13 mouse cellular contexts compared by ENCODE assay signal in genomic region chr3:95029953-95030352, GRCm38 (mm10). TPM values are rescaled to one million over a fixed set of nuclear protein-coding genes. Genes with fewer than 3 reads are reported as not detected.
DNase-seq lines count a peak whose midpoint lies in the region; ATAC-seq and TF ChIP-seq lines count a peak whose summit lies in the region.
"Had no signal": no experiment of that assay in that cellular context is flagged by ENCODE, and none has a peak within 500 bp of the region (broad histone marks: within the 10 kb centered on the region; RNA-seq: fewer than 3 reads in every experiment).

No protein-coding gene starts in this region.

- intact Hi-C loops in left cerebral cortex, postnatal 14 days (cut with DNase I): no loop called here

- H3K4me1 ChIP-seq in kidney, adult 2 months (ENCODE audit: control insufficient read depth, insufficient read depth, low read length): no peaks in the 10 kb centered on the region
- H3K4me1 ChIP-seq in thymus, adult 2 months (replicated peaks; ENCODE audit: control insufficient read depth, insufficient read depth, low read length): peaks cover 11% of the 10 kb centered on the region
- H3K4me1 ChIP-seq: embryonic facial prominence, embryonic 13.5 days had no signal

- no peak for DNase-seq in kidney, adult 2 months
- no peak for DNase-seq in kidney, adult 8-10 months
- DNase-seq in thymus, adult 2 months: peak; percentile 43
- DNase-seq in thymus, postnatal 4 days: no peak
- DNase-seq in thymus, postnatal 36 days: peak; percentile 27 to 35
- no peak for DNase-seq in left cerebral cortex, postnatal 14 days (ENCODE audit: low spot score in 2 of 2)
- DNase-seq: cerebellum, adult 11-12 months; kidney, adult 18-20 months; right cerebral cortex, postnatal 4 days had no signal

- no peak overlapping the region for H3K4me3 ChIP-seq in kidney, adult 2 months (ENCODE audit: insufficient read depth, low read depth, low read length)
- H3K4me3 ChIP-seq in thymus, adult 2 months (ENCODE audit: control insufficient read depth, insufficient read depth, low read length): no peak overlapping the region
- H3K4me3 ChIP-seq: embryonic facial prominence, embryonic 13.5 days; hindbrain, embryonic 13.5 days; lung, embryonic 15.5 days had no signal

- ATAC-seq in common myeloid progenitor, adult 5-6 weeks (replicated peaks; ENCODE audit: low read depth, poor library complexity, severe bottlenecking): peak; percentile 50; the same call in 1 of the 2 replicates

- peaks cover 10% of the 10 kb centered on the region for H3K36me3 ChIP-seq in kidney, adult 2 months (ENCODE audit: control insufficient read depth, insufficient read depth, low read length)
- peaks cover 26% of the 10 kb centered on the region for H3K36me3 ChIP-seq in thymus, adult 2 months (ENCODE audit: control insufficient read depth, insufficient read depth, low read length)

- 65% methylated on average over 3 of the region's 3 CpGs for WGBS in kidney, adult 2 months
- WGBS in thymus, adult 2 months: 59% methylated on average over 3 of the region's 3 CpGs

- TF ChIP-seq CTCF in kidney, adult 2 months (conservative IDR thresholded peaks at IDR 0.05; ENCODE audit: insufficient read depth, insufficient read length, low read depth, low read length): 0 out of 2 replicates have a peak, but pooled peaks have one; percentile 15
- TF ChIP-seq CTCF in thymus, adult 2 months (IDR thresholded peaks at IDR 0.05; ENCODE audit: borderline replicate concordance, control insufficient read depth, extremely low read depth, insufficient read depth, low read length, poor library complexity): no peak

- no peak for TF ChIP-seq POLR2A in kidney, adult 2 months (IDR thresholded peaks at IDR 0.05; ENCODE audit: low read depth, low read length)
- TF ChIP-seq POLR2A in thymus, adult 2 months (IDR thresholded peaks at IDR 0.05; ENCODE audit: control insufficient read depth, extremely low read depth, insufficient read depth, low read length, poor library complexity): no peak

- no peaks in the 10 kb centered on the region for H3K27me3 ChIP-seq in kidney, adult 2 months (replicated peaks; ENCODE audit: control insufficient read depth, insufficient read depth, low read length)
- no peaks in the 10 kb centered on the region for H3K27me3 ChIP-seq in thymus, adult 2 months (ENCODE audit: control insufficient read depth, insufficient read depth, low read length)
- H3K27me3 ChIP-seq: embryonic facial prominence, embryonic 13.5 days; hindbrain, embryonic 13.5 days; lung, embryonic 15.5 days had no signal

- no peak overlapping the region for H3K27ac ChIP-seq in kidney, adult 2 months (ENCODE audit: insufficient read depth, low read depth, low read length)
- no peak overlapping the region for H3K27ac ChIP-seq in thymus, adult 2 months (ENCODE audit: control insufficient read depth, insufficient read depth, low read length)
- H3K27ac ChIP-seq: embryonic facial prominence, embryonic 13.5 days; hindbrain, embryonic 13.5 days; lung, embryonic 15.5 days had no signal

RNA-seq across cellular contexts. Expression of gene Psmd4, which starts 12.5 kb away (rescaled TPM):
- 136 TPM in 2 replicates for polyA plus RNA-seq in kidney, adult 2 months (2012; rRNA removed)
- 212 and 227 TPM in 2 replicates for polyA plus RNA-seq in thymus, adult 2 months (2012; rRNA removed)
- total RNA-seq in common myeloid progenitor, adult 5-6 weeks (2017): 210 and 232 TPM in 2 replicates
- total RNA-seq in left cerebral cortex, postnatal 14 days (2021): 100 to 1,000 TPM; 149 to 157 TPM

RNA-seq across cellular contexts. Expression of gene Zfp687, which starts 14.7 kb away (rescaled TPM):
- 16.3 and 18.5 TPM in 2 replicates for polyA plus RNA-seq in kidney, adult 2 months (2012; rRNA removed)
- 57.1 and 61.2 TPM in 2 replicates for polyA plus RNA-seq in thymus, adult 2 months (2012; rRNA removed)
- 18.2 and 20.6 TPM in 2 replicates for total RNA-seq in common myeloid progenitor, adult 5-6 weeks (2017)
- 10 to 100 TPM; 21.8 to 22.2 TPM for total RNA-seq in left cerebral cortex, postnatal 14 days (2021)

RNA-seq across cellular contexts. Expression of gene Pi4kb, which starts 55.4 kb away (rescaled TPM):
- polyA plus RNA-seq in kidney, adult 2 months (2012; rRNA removed): 35.9 and 41.7 TPM in 2 replicates
- polyA plus RNA-seq in thymus, adult 2 months (2012; rRNA removed): 59.0 and 62.3 TPM in 2 replicates
- 11.6 and 43.0 TPM in 2 replicates for total RNA-seq in common myeloid progenitor, adult 5-6 weeks (2017)
- total RNA-seq in left cerebral cortex, postnatal 14 days (2021): 10 to 100 TPM; 49.8 to 52.0 TPM

Comparison
In these comparisons a context has a peak if more than half of its experiments do, and no peak if none do; other contexts are left out.
1. DNase-seq: peak in thymus, adult 2 months (single experiment) and thymus, postnatal 36 days (2 of 2); none in kidney, adult 2 months (single experiment), kidney, adult 8-10 months (0 of 2), thymus, postnatal 4 days (single experiment) and left cerebral cortex, postnatal 14 days (0 of 2).